Mouse (Mus musculus): ENCODE measurements around the gene Hsdl2. TPM values are rescaled to one million over a fixed set of nuclear protein-coding genes. Genes with fewer than 3 reads are reported as not detected.

Gene Hsdl2
- polyA plus RNA-seq, 1 experiment from 2014 or later, result 44.1 TPM

GRCm38 (mm10) chr4:59644992-59645391 is 63.6 kb downstream of the Hsdl2 start:
- Histone ChIP-seq H3K9me3 (ENCODE audit: control insufficient read depth, low read length) (no peaks in the 10 kb centered on the region), H3K36me3 (ENCODE audit: control insufficient read depth, insufficient read depth, low read length) (no peaks in the 10 kb centered on the region), H3K27me3 (ENCODE audit: control insufficient read depth, insufficient read depth, low read length) (no peaks in the 10 kb centered on the region), H3K4me3 (ENCODE audit: low read depth, low read length) (no peak overlapping the region), H3K27ac (ENCODE audit: low read depth, low read length) (no peak overlapping the region), H3K4me1 (ENCODE audit: control insufficient read depth, insufficient read depth, low read length) (peaks cover 4% of the 10 kb centered on the region; the same call in 1 of the 2 replicates), H3K9ac (ENCODE audit: low read length) (no peak overlapping the region), H3K4me2 (ENCODE audit: low read depth) (no peak overlapping the region)
- ATAC-seq (ENCODE audit: insufficient read depth, low FRiP score, low TSS enrichment) (no peak), DNase-seq (ENCODE audit: low spot score) (no peak)
- 85% methylated on average over 4 of the region's 4 CpGs for WGBS

GRCm38 (mm10) chr4:59645610-59646009 is 64.2 kb downstream of the Hsdl2 start:
- Histone ChIP-seq H3K4me2 (ENCODE audit: low read depth) (no peak overlapping the region), H3K36me3 (ENCODE audit: control insufficient read depth, insufficient read depth, low read length) (no peaks in the 10 kb centered on the region), H3K4me1 (ENCODE audit: control insufficient read depth, insufficient read depth, low read length) (peaks cover 4% of the 10 kb centered on the region; the same call in 1 of the 2 replicates), H3K4me3 (ENCODE audit: low read depth, low read length) (no peak overlapping the region), H3K9me3 (ENCODE audit: control insufficient read depth, low read length) (no peaks in the 10 kb centered on the region), H3K9ac (ENCODE audit: low read length) (no peak overlapping the region), H3K27ac (ENCODE audit: low read depth, low read length) (no peak overlapping the region), H3K27me3 (ENCODE audit: control insufficient read depth, insufficient read depth, low read length) (no peaks in the 10 kb centered on the region)
- ATAC-seq (ENCODE audit: insufficient read depth, low FRiP score, low TSS enrichment) (no peak), DNase-seq (ENCODE audit: low spot score) (no peak)
- 93% methylated on average over 2 of the region's 2 CpGs for WGBS

GRCm38 (mm10) chr4:59646020-59646696 is 64.8 kb downstream of the Hsdl2 start:
- H3K4me1 ChIP-seq (ENCODE audit: control insufficient read depth, insufficient read depth, low read length), result peaks cover 4% of the 10 kb centered on the region; the same call in 1 of the 2 replicates
- no peak overlapping the region for H3K4me2 ChIP-seq (ENCODE audit: low read depth)
- ATAC-seq (ENCODE audit: insufficient read depth, low FRiP score, low TSS enrichment) (no peak), DNase-seq (ENCODE audit: low spot score) (no peak)
- no peaks in the 10 kb centered on the region for H3K27me3 ChIP-seq (ENCODE audit: control insufficient read depth, insufficient read depth, low read length)
- H3K27ac ChIP-seq (ENCODE audit: low read depth, low read length), result no peak overlapping the region
- H3K9ac ChIP-seq (ENCODE audit: low read length), result no peak overlapping the region
- H3K36me3 ChIP-seq (ENCODE audit: control insufficient read depth, insufficient read depth, low read length), result no peaks in the 10 kb centered on the region
- H3K9me3 ChIP-seq (ENCODE audit: control insufficient read depth, low read length), result no peaks in the 10 kb centered on the region
- H3K4me3 ChIP-seq (ENCODE audit: low read depth, low read length), result no peak overlapping the region
- 95% methylated on average over 10 of the region's 10 CpGs for WGBS

GRCm38 (mm10) chr4:59649119-59649518 is 67.8 kb downstream of the Hsdl2 start:
- no peaks in the 10 kb centered on the region for H3K9me3 ChIP-seq (ENCODE audit: control insufficient read depth, low read length)
- H3K27me3 ChIP-seq (ENCODE audit: control insufficient read depth, insufficient read depth, low read length), result no peaks in the 10 kb centered on the region
- no peak overlapping the region for H3K4me3 ChIP-seq (ENCODE audit: low read depth, low read length)
- no peak overlapping the region for H3K4me2 ChIP-seq (ENCODE audit: low read depth)
- DNase-seq (ENCODE audit: low spot score) (no peak), ATAC-seq (ENCODE audit: insufficient read depth, low FRiP score, low TSS enrichment) (no peak)
- 92% methylated on average over 5 of the region's 5 CpGs for WGBS
- no peak overlapping the region for H3K9ac ChIP-seq (ENCODE audit: low read length)
- H3K4me1 ChIP-seq (ENCODE audit: control insufficient read depth, insufficient read depth, low read length), result no peaks in the 10 kb centered on the region
- no peak overlapping the region for H3K27ac ChIP-seq (ENCODE audit: low read depth, low read length)
- no peaks in the 10 kb centered on the region for H3K36me3 ChIP-seq (ENCODE audit: control insufficient read depth, insufficient read depth, low read length)

GRCm38 (mm10) chr4:59652166-59652681 is 70.9 kb downstream of the Hsdl2 start:
- Histone ChIP-seq H3K4me2 (ENCODE audit: low read depth) (no peak overlapping the region), H3K27ac (ENCODE audit: low read depth, low read length) (no peak overlapping the region), H3K4me1 (ENCODE audit: control insufficient read depth, insufficient read depth, low read length) (no peaks in the 10 kb centered on the region), H3K9me3 (ENCODE audit: control insufficient read depth, low read length) (no peaks in the 10 kb centered on the region), H3K36me3 (ENCODE audit: control insufficient read depth, insufficient read depth, low read length) (no peaks in the 10 kb centered on the region), H3K4me3 (ENCODE audit: low read depth, low read length) (no peak overlapping the region), H3K27me3 (ENCODE audit: control insufficient read depth, insufficient read depth, low read length) (no peaks in the 10 kb centered on the region), H3K9ac (ENCODE audit: low read length) (no peak overlapping the region)
- ATAC-seq (ENCODE audit: insufficient read depth, low FRiP score, low TSS enrichment) (no peak), DNase-seq (ENCODE audit: low spot score) (no peak)
- WGBS, result 86% methylated on average over 1 of the region's 1 CpGs

GRCm38 (mm10) chr4:59656061-59656642 is 74.8 kb downstream of the Hsdl2 start:
- no peaks in the 10 kb centered on the region for H3K4me1 ChIP-seq (ENCODE audit: control insufficient read depth, insufficient read depth, low read length)
- 73% methylated on average over 5 of the region's 5 CpGs for WGBS

GRCm38 (mm10) chr4:59662163-59662562 is 80.8 kb downstream of the Hsdl2 start:
- 97% methylated on average over 1 of the region's 1 CpGs for WGBS
- DNase-seq (ENCODE audit: low spot score), result no peak
- Histone ChIP-seq H3K4me1 (ENCODE audit: control insufficient read depth, insufficient read depth, low read length) (no peaks in the 10 kb centered on the region), H3K9ac (ENCODE audit: low read length) (no peak overlapping the region), H3K27me3 (ENCODE audit: control insufficient read depth, insufficient read depth, low read length) (no peaks in the 10 kb centered on the region), H3K36me3 (ENCODE audit: control insufficient read depth, insufficient read depth, low read length) (no peaks in the 10 kb centered on the region), H3K4me2 (ENCODE audit: low read depth) (no peak overlapping the region), H3K9me3 (ENCODE audit: control insufficient read depth, low read length) (no peaks in the 10 kb centered on the region), H3K4me3 (ENCODE audit: low read depth, low read length) (no peak overlapping the region), H3K27ac (ENCODE audit: low read depth, low read length) (no peak overlapping the region)
- no peak for ATAC-seq (ENCODE audit: insufficient read depth, low FRiP score, low TSS enrichment)

More at GRCm38 (mm10) chr4:59656061-59656642, 74.8 kb downstream of the Hsdl2 start:
- Histone ChIP-seq H3K27me3 (ENCODE audit: control insufficient read depth, insufficient read depth, low read length) (no peaks in the 10 kb centered on the region), H3K9ac (ENCODE audit: low read length) (no peak overlapping the region), H3K4me3 (ENCODE audit: low read depth, low read length) (no peak overlapping the region), H3K9me3 (ENCODE audit: control insufficient read depth, low read length) (no peaks in the 10 kb centered on the region), H3K27ac (ENCODE audit: low read depth, low read length) (no peak overlapping the region), H3K36me3 (ENCODE audit: control insufficient read depth, insufficient read depth, low read length) (no peaks in the 10 kb centered on the region), H3K4me2 (ENCODE audit: low read depth) (no peak overlapping the region)
- ATAC-seq (ENCODE audit: insufficient read depth, low FRiP score, low TSS enrichment) (no peak), DNase-seq (ENCODE audit: low spot score) (no peak)

GRCm38 (mm10) chr4:59663451-59663850 is 82.1 kb downstream of the Hsdl2 start:
- Histone ChIP-seq H3K9me3 (ENCODE audit: control insufficient read depth, low read length) (no peaks in the 10 kb centered on the region), H3K4me3 (ENCODE audit: low read depth, low read length) (no peak overlapping the region), H3K27ac (ENCODE audit: low read depth, low read length) (no peak overlapping the region), H3K9ac (ENCODE audit: low read length) (no peak overlapping the region), H3K27me3 (ENCODE audit: control insufficient read depth, insufficient read depth, low read length) (no peaks in the 10 kb centered on the region), H3K4me1 (ENCODE audit: control insufficient read depth, insufficient read depth, low read length) (no peaks in the 10 kb centered on the region), H3K36me3 (ENCODE audit: control insufficient read depth, insufficient read depth, low read length) (no peaks in the 10 kb centered on the region), H3K4me2 (ENCODE audit: low read depth) (no peak overlapping the region)
- ATAC-seq (ENCODE audit: insufficient read depth, low FRiP score, low TSS enrichment) (no peak), DNase-seq (ENCODE audit: low spot score) (no peak)
- 91% methylated on average over 6 of the region's 6 CpGs for WGBS

All from neural tube, embryonic 11.5 days (tissue).